Mouse (Mus musculus) neural tube, embryonic 15.5 days (tissue): ENCODE measurements around the gene Calhm2. TPM values are rescaled to one million over a fixed set of nuclear protein-coding genes. Genes with fewer than 3 reads are reported as not detected.
A peak's percentile ranks its signal among the peaks of the same experiment; 100 is the strongest.

Experiments
- ATAC-seq: fragments of 200-750 bp; cut with Nextera tagmentation; 2 replicates; pipeline ENCODE4 v1.8.0; 2017; ENCODE audit warnings: mild to moderate bottlenecking, moderate TSS enrichment, moderate library complexity; ENCODE audit not compliant: low FRiP score
- H3K27ac ChIP-seq: fragments of 300-500 bp; sonication (generic); replicated peaks from 2 replicates; pipeline ENCODE4 v1.5.1; 2015; ENCODE audit warnings: mild to moderate bottlenecking, inconsistent platforms
- H3K27me3 ChIP-seq: fragments of 300-500 bp; sonication (generic); replicated peaks from 2 replicates; pipeline ENCODE4 v1.6.1; 2015; ENCODE audit warnings: inconsistent platforms
- H3K36me3 ChIP-seq: fragments of 300-500 bp; sonication (generic); 2 replicates; pipeline ENCODE4 v1.6.1; 2015; ENCODE audit warnings: inconsistent platforms
- H3K4me1 ChIP-seq: fragments of 300-500 bp; sonication (generic); 2 replicates; pipeline ENCODE4 v1.6.1; 2015; ENCODE audit warnings: inconsistent platforms
- H3K4me2 ChIP-seq: fragments of 300-500 bp; sonication (generic); 2 replicates; pipeline ENCODE4 v1.6.1; 2015; ENCODE audit warnings: inconsistent platforms, mild to moderate bottlenecking, moderate library complexity
- H3K4me3 ChIP-seq: fragments of 300-500 bp; sonication (generic); replicated peaks from 2 replicates; pipeline ENCODE4 v1.5.1; 2015; ENCODE audit warnings: mild to moderate bottlenecking, inconsistent platforms
- H3K9ac ChIP-seq: fragments of 300-500 bp; sonication (generic); replicated peaks from 2 replicates; pipeline ENCODE4 v1.6.1; 2015; ENCODE audit warnings: mild to moderate bottlenecking, inconsistent platforms
- H3K9me3 ChIP-seq: fragments of 300-500 bp; sonication (generic); replicated peaks from 2 replicates; pipeline ENCODE4 v1.6.1; 2016; ENCODE audit warnings: inconsistent platforms
- WGBS: fragments of 180-500 bp; shearing (Covaris S2); methylation state at CpG from one replicate; pipeline ENCODE4 v1.1.7; 2015; ENCODE audit warnings: mixed read lengths; 5-methylcytosine and 5-hydroxymethylcytosine counted together
- polyA plus RNA-seq: library from polyadenylated mRNA; unstranded; fragments of >200 nt; fragmentation: Nextera tagmentation; extraction: Ambion mirVana; gene quantifications from 2 replicates; pipeline ENCODE4 v1.2.1, GENCODE M21; 2015

Gene Calhm2
- polyA plus RNA-seq, 1 experiment from 2014 or later, result 1.3 TPM

DNA sequence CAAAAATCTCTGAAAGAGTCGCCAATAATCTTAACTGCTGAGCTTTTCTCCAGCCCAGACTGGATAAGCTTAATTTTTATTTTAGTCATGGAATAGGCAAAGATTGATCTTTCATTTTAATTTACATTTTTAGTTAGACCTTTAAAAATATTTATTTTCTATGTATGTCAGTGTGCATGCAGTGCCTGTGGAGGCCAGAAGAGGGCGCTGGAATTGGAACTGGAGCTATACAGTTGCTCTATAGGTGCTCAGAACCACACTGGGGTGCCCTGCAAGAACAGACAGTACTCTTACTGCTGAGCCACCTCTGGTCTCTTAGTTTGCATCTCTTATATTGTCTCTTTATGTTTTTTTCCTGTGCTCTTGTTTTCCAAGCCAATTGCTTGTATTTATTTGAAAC is 15.3 kb downstream of the Calhm2 start:
- Histone ChIP-seq H3K27me3 (no peaks in the 10 kb centered on the region), H3K9ac (no peak overlapping the region), H3K4me1 (no peaks in the 10 kb centered on the region), H3K4me3 (no peak overlapping the region), H3K36me3 (peaks cover 73% of the 10 kb centered on the region), H3K27ac (no peak overlapping the region), H3K4me2 (no peak overlapping the region), H3K9me3 (no peaks in the 10 kb centered on the region)
- WGBS, result 27% methylated on average over 2 of the region's 2 CpGs
- ATAC-seq, result no peak

DNA sequence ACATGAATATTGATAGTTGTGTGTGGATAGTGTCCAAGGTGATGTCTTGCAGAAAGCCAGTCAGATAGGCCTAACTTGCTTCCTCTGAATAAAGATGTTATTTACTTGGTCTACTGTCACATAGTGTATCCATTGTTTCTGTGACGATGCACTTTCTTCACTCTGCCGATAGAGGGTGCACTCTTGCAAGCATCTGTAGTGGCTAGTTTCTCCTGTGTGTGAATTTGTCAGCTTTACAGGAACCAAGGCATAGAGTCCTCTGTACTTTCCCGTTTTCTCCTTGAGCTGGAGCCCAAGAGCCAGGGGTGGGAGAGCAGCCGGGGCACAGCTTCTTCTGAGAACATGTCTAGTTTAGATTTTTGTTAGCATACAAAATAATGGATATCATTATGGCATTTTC is 17.0 kb downstream of the Calhm2 start:
- H3K9me3 ChIP-seq, result no peaks in the 10 kb centered on the region
- H3K27me3 ChIP-seq, result no peaks in the 10 kb centered on the region
- H3K9ac ChIP-seq, result no peak overlapping the region
- 48% methylated on average over 4 of the region's 4 CpGs for WGBS
- H3K27ac ChIP-seq, result no peak overlapping the region
- peaks cover 73% of the 10 kb centered on the region for H3K36me3 ChIP-seq
- no peak overlapping the region for H3K4me3 ChIP-seq
- ATAC-seq, result no peak
- no peaks in the 10 kb centered on the region for H3K4me1 ChIP-seq
- no peak overlapping the region for H3K4me2 ChIP-seq

DNA sequence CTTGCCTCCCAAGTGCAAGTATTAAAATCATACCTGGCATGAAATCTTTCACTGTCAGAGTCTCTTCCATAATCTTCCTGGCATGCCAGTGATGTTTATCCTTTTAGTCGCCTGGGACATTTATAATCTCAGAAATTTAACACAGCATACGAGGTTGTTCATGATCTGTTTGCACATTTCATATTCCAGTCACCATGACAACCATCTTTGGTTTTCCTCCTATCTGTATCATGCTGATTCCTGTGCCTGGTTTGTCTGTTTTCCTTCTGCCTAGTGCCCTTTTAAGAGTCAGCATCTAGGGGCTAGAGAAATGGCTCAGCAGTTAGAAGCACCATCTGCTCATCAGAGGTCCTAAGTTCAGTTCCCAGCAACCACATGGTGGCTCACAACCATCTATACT is 19.5 kb downstream of the Calhm2 start:
- no peak for ATAC-seq
- WGBS, result 86% methylated on average over 2 of the region's 2 CpGs
- no peak overlapping the region for H3K4me2 ChIP-seq
- no peaks in the 10 kb centered on the region for H3K9me3 ChIP-seq
- no peak overlapping the region for H3K9ac ChIP-seq
- no peak overlapping the region for H3K4me3 ChIP-seq
- H3K36me3 ChIP-seq, result peaks cover 74% of the 10 kb centered on the region
- H3K4me1 ChIP-seq, result no peaks in the 10 kb centered on the region
- H3K27me3 ChIP-seq, result no peaks in the 10 kb centered on the region
- no peak overlapping the region for H3K27ac ChIP-seq

DNA sequence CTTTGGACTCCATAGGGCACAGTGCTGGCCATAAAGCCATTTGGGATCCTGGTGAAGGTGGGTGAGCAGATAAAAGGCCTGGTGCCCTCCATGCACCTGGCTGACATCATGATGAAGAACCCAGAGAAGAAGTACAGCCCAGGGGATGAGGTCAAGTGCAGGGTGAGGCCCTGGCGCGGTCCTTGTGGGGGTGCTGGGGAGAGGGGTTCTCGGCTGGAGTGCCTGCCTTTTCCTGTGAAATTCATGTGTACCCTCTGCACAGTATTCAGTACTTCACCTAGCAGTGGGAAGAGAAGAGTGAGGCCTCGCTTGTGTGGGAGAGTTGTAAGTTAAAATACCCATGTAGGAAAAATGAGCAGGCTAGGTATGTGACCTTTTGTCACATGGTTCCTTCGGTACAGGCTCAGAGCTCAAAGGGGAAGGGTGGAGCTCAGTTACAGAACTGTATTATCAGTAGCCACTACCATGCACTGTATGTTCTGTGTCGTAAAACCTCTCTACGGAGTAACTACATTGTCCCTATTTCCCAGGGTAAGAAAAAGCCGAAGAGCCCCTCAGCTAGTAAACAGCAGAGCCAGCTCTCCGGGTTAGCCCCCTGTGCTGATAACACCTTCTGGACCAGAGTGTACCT is 33.3 kb downstream of the Calhm2 start:
- WGBS, result 93% methylated on average over 9 of the region's 9 CpGs

DNA sequence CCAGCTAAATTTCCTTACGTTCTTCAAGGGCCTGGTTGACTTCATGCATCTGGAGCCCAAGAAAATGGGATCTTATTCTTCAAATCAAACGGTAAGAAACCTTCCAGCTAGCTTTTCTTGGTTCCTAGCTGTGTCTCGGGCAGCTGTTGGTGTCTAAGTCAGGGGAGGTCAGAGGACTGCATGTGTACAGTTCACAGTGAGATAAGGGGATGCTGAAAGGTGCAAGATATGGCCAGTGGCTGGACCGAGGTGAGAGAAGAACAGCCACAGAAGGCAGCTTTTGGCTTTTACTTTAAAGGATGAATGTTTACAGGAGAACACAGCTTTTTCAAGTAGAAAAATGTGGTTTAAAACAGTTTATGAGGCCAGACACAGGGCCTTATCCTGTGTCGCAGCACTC is 37.0 kb downstream of the Calhm2 start:
- peaks cover 99% of the 10 kb centered on the region for H3K36me3 ChIP-seq
- no peak overlapping the region for H3K4me3 ChIP-seq
- no peaks in the 10 kb centered on the region for H3K27me3 ChIP-seq
- no peak for ATAC-seq
- no peak overlapping the region for H3K9ac ChIP-seq
- no peak overlapping the region for H3K27ac ChIP-seq
- H3K4me2 ChIP-seq, result no peak overlapping the region
- 96% methylated on average over 5 of the region's 5 CpGs for WGBS
- H3K9me3 ChIP-seq, result no peaks in the 10 kb centered on the region
- H3K4me1 ChIP-seq, result no peaks in the 10 kb centered on the region

More for the DNA sequence above, 33.3 kb downstream of the Calhm2 start:
- Histone ChIP-seq H3K27me3 (no peaks in the 10 kb centered on the region), H3K9me3 (no peaks in the 10 kb centered on the region), H3K4me1 (no peaks in the 10 kb centered on the region), H3K27ac (no peak overlapping the region), H3K4me3 (no peak overlapping the region), H3K4me2 (no peak overlapping the region), H3K9ac (no peak overlapping the region), H3K36me3 (peaks cover 99% of the 10 kb centered on the region)
- ATAC-seq, result no peak

DNA sequence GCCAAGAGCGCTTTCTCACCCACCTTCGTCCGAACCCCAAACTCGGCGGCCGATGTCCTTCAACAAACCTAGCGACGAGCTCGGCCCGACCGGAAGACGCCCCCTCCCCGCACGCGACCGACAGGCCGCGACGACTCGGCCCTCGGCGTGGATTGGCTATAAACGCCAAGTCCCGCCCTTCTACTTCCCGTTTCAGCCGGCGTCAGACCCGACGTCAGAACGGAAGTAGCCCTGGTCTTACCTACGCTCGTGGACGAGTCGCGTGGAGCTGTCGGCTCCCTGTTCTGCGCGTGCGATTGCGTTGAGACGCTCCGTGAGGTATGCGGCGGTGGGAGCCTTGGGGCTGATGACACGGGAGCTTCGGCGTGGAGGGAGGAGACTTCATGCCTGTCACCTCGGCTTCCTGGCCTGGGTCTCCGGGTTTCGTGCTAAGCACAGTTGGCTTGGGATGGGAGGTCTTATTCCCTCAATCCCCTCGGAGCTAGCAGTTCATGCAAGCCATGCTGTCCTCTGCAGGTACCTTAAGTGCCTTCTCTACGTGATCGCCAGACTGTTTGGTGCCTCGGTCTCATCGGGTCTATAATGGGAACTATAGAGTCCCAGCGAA is 47.4 kb downstream of the Calhm2 start, which contains the start of the genes Usmg5 and Pdcd11:
Gene Usmg5, minus strand, starts transcription at position 98 of the 607 bp plus-strand sequence.
Gene Pdcd11, plus strand, starts transcription at position 219 of the 607 bp plus-strand sequence.
- H3K36me3 ChIP-seq, result peaks cover 31% of the 10 kb centered on the region

DNA sequence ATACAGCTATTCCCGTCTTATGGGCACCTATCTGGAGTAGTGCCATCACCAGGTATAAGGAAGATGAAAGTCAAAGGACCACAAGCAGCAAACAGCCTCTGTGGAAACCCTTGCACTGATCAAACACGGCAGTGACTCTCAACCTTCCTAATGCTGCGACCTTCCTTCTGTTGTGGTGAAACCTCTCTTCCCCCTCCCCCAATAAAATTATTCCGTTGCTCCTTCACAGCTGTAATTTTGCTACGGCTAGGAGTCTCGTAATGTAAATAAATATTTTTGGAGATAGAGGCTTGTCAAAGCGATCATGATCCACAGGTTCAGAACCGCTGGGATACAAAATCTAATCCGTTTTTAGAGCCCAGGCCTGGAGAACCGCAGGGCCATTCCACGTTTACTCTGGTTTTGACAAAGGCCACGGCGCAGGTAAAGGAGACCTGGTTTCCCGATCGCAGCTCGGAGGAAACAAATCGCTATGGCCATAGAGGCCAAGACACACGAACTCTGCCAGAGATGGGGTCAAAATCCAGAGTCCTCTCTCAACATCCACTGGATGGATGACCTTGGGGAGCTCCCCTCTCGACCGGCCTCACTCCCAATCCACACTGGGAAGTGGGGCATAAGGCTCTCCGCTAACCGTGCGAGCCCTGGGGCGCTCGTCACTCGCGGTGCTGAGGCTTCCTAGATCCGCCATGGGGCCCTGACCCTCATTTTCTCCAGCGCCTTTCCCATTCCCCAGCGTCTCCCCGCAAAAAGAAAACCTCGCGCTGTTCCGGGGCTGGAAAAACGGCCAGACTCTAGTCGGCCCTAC is 48.2 kb downstream of the Calhm2 start:
- Histone ChIP-seq H3K27ac (peak overlapping the region; percentile 91), H3K4me3 (peak overlapping the region; percentile 94), H3K4me2 (peak overlapping the region; percentile 68), H3K9ac (peak overlapping the region; percentile 99), H3K9me3 (no peaks in the 10 kb centered on the region), H3K4me1 (peaks cover 31% of the 10 kb centered on the region), H3K36me3 (peaks cover 29% of the 10 kb centered on the region), H3K27me3 (no peaks in the 10 kb centered on the region)
- 2% methylated on average over 36 of the region's 36 CpGs for WGBS
- ATAC-seq, result peak; percentile 65

More for the DNA sequence above, 47.4 kb downstream of the Calhm2 start, which contains the start of the genes Usmg5 and Pdcd11:
- Histone ChIP-seq H3K4me2 (peak within 1 kb of the TSS; percentile 76), H3K4me1 (peaks cover 31% of the 10 kb centered on the region), H3K4me3 (peak within 1 kb of the TSS; percentile 94), H3K27me3 (no peaks in the 10 kb centered on the region), H3K9me3 (no peaks in the 10 kb centered on the region), H3K27ac (peak within 1 kb of the TSS; percentile 91), H3K9ac (peak within 1 kb of the TSS; percentile 99)
- ATAC-seq, result peak; percentile 99
- whole genome bisulfite sequencing, result under 1% methylated on average over 56 of the region's 56 CpGs

DNA sequence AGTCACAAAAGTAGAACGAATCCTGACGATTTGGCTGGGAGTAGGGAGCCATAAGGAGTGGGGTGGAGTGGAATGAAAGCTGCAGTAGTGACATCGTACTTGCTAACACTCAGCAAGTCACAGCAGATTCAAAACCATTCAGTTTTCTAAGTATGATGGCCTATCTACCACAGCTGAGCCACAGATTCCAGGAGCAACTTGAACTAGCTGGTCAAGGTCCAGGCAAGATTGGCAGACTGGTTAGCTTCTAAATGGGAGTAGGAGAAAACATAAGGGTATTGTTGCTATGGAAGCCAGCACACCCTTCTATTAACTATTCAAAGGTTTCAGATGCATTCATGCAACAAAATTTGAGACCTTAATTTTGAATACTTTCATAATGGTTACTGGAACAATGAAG is 49.9 kb downstream of the Calhm2 start:
- WGBS, result 94% methylated on average over 3 of the region's 3 CpGs
- H3K4me2 ChIP-seq, result no peak overlapping the region
- no peak overlapping the region for H3K9ac ChIP-seq
- H3K27ac ChIP-seq, result no peak overlapping the region
- no peaks in the 10 kb centered on the region for H3K9me3 ChIP-seq
- ATAC-seq, result no peak
- H3K27me3 ChIP-seq, result no peaks in the 10 kb centered on the region
- H3K4me3 ChIP-seq, result no peak overlapping the region
- H3K4me1 ChIP-seq, result peaks cover 31% of the 10 kb centered on the region
- H3K36me3 ChIP-seq, result peaks cover 33% of the 10 kb centered on the region

DNA sequence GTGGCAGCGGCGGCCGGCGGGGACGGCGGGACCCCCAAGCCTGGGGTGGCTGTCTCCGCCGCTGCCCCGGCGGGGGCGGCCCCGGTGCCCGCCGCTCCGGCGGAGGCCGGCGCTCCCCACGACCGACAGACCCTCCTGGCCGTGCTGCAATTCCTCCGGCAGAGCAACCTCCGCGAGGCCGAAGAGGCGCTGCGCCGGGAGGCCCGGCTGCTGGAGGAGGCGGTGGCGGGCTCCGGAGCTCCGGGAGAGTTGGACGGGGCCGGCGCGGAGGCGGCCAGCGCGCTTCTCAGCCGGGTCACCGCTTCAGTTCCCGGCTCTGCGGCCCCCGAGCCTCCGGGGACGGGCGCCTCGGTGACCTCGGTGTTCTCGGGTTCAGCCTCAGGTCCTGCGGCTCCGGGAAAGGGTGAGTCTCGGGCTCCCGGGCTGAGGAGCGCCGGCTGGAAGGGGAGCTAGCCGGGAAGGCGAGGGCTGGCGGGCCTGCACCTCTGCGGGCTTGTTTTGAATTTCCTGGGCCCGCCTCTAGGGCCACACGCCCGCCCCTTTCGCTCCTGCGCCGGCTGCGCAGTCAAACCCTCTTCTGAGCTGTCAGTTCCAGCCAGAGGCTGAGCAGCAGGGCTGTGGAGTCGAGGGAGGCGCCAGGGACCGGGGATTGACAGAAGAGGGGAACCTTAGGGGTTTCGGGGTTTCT is 70.0 kb downstream of the Calhm2 start:
- Histone ChIP-seq H3K4me3 (peak overlapping the region; percentile 89), H3K9me3 (no peaks in the 10 kb centered on the region), H3K4me2 (peak overlapping the region; percentile 64), H3K27ac (peak overlapping the region; percentile 90), H3K36me3 (peaks cover 26% of the 10 kb centered on the region), H3K27me3 (no peaks in the 10 kb centered on the region), H3K4me1 (peaks cover 13% of the 10 kb centered on the region), H3K9ac (peak overlapping the region; percentile 79)
- peak; percentile 91 for ATAC-seq
- WGBS, result under 1% methylated on average over 60 of the region's 72 CpGs

GRCm38 (mm10) chr19:47067096-47067882 is 70.8 kb downstream of the Calhm2 start, which contains the start of gene Taf5:
Gene Taf5 (plus strand): TSS chr19:47067746.
- peak within 1 kb of the TSS; percentile 64 for H3K4me2 ChIP-seq
- peaks cover 13% of the 10 kb centered on the region for H3K4me1 ChIP-seq
- WGBS, result 10% methylated on average over 49 of the region's 49 CpGs
- H3K9me3 ChIP-seq, result no peaks in the 10 kb centered on the region
- H3K9ac ChIP-seq, result peak within 1 kb of the TSS; percentile 79
- peak within 1 kb of the TSS; percentile 89 for H3K4me3 ChIP-seq
- H3K36me3 ChIP-seq, result peaks cover 18% of the 10 kb centered on the region
- no peaks in the 10 kb centered on the region for H3K27me3 ChIP-seq
- ATAC-seq, result peak; percentile 77
- H3K27ac ChIP-seq, result peak within 1 kb of the TSS; percentile 90
